Mouse (Mus musculus): ENCODE results near the gene Arfip2.
A peak's percentile ranks its signal among the peaks of the same experiment; 100 is the strongest.

GRCm38 (mm10) chr7:105628633-105629032 is 11.6 kb downstream of the Arfip2 start:
- no peak for TF ChIP-seq CTCF (IDR thresholded peaks at IDR 0.05; ENCODE audit: extremely low read depth, insufficient read depth, low read length)
- TF ChIP-seq POLR2A (IDR thresholded peaks at IDR 0.05; ENCODE audit: extremely low read depth, insufficient read depth, low read length), result peak; percentile 13; the same call in 1 of the 2 replicates
